18 mouse cellular contexts compared by ENCODE assay signal in genomic region chr13:80611937-80612336, GRCm38 (mm10).
DNase-seq lines count a peak whose midpoint lies in the region; TF ChIP-seq lines count a peak whose summit lies in the region.
"Had no signal": no experiment of that assay in that cellular context is flagged by ENCODE, and none has a peak within 500 bp of the region (broad histone marks: within the 10 kb centered on the region; RNA-seq: fewer than 3 reads in every experiment).

No protein-coding gene starts in this region.

- no peaks in the 10 kb centered on the region for H3K9me3 ChIP-seq in CH12.LX (replicated peaks; ENCODE audit: low read length)
- H3K9me3 ChIP-seq: embryonic facial prominence, embryonic 10.5 days; heart, embryonic 12.5 days; hindbrain, embryonic 15.5 days had no signal

- intact Hi-C loops in left cerebral cortex, postnatal 14 days (cut with DNase I), result no loop called here
- intact Hi-C loops in left cerebral cortex, postnatal 10 days (cut with DNase I), result loop anchor here (10.0 kb wide), 1 partner anchor 1557 kb away; no protein-coding TSS in a partner anchor

- dilution Hi-C loops in CH12.LX (cut with MboI; ENCODE audit: extremely low pct_ligation_motif_present, extremely low pct_unique_long_range_greater_than_20kb, low sequenced_read_pairs), result no loop called here

- no peaks in the 10 kb centered on the region for H3K36me3 ChIP-seq in CH12.LX (replicated peaks in 1 of 2; ENCODE audit: control insufficient read depth in 1 of 2, insufficient read depth in 1 of 2, low read length in 1 of 2)
- H3K36me3 ChIP-seq: embryonic facial prominence, embryonic 10.5 days; heart, embryonic 12.5 days; hindbrain, embryonic 15.5 days had no signal

- no peak for TF ChIP-seq RAD21 in CH12.LX (IDR thresholded peaks at IDR 0.05; ENCODE audit: low read depth, low read length)

- in situ Hi-C loops in CH12.LX (cut with MboI; ENCODE audit: low pct_ligation_motif_present, low pct_unique_long_range_greater_than_20kb, low sequenced_read_pairs), result no loop called here

- H3K4me2 ChIP-seq in CH12.LX (ENCODE audit: insufficient read depth, low read depth, poor library complexity, severe bottlenecking), result peak overlapping the region; percentile 61; the same call in 1 of the 2 replicates
- H3K4me2 ChIP-seq: heart, embryonic 12.5 days; hindbrain, embryonic 15.5 days had no signal

- no peaks in the 10 kb centered on the region for H3K79me2 ChIP-seq in CH12.LX (replicated peaks; ENCODE audit: control insufficient read depth, extremely low read depth, insufficient read depth, poor library complexity, severe bottlenecking)

- no peak overlapping the region for H3K4me3 ChIP-seq in CH12.LX (replicated peaks in 1 of 3; ENCODE audit: low read depth in 2 of 3, low read length in 2 of 3, poor library complexity in 1 of 3)
- H3K4me3 ChIP-seq: embryonic facial prominence, embryonic 10.5 days; heart, adult 2 months; heart, embryonic 12.5 days; hindbrain, embryonic 15.5 days had no signal

- H3K27me3 ChIP-seq in CH12.LX (replicated peaks), result no peaks in the 10 kb centered on the region
- H3K27me3 ChIP-seq: heart, embryonic 12.5 days; hindbrain, embryonic 15.5 days had no signal

- no peaks in the 10 kb centered on the region for H3K4me1 ChIP-seq in CH12.LX (ENCODE audit: control insufficient read depth in 1 of 2, insufficient read depth in 2 of 2)
- H3K4me1 ChIP-seq: embryonic facial prominence, embryonic 10.5 days; heart, embryonic 12.5 days had no signal

- no peak for TF ChIP-seq CTCF in CH12.LX (conservative IDR thresholded peaks at IDR 0.05 in 1 of 2, IDR thresholded peaks at IDR 0.05 in 1 of 2; ENCODE audit: low read depth in 2 of 2, low read length in 2 of 2)
- no peak for TF ChIP-seq CTCF in brain, embryonic 14.5 days (IDR thresholded peaks at IDR 0.05; ENCODE audit: borderline replicate concordance, extremely low read depth, insufficient read depth, insufficient read length)

- no peak for TF ChIP-seq POLR2A in CH12.LX (IDR thresholded peaks at IDR 0.05; ENCODE audit: low read depth, low read length)
- no peak for TF ChIP-seq POLR2A in brain, embryonic 14.5 days (IDR thresholded peaks at IDR 0.05; ENCODE audit: borderline replicate concordance, extremely low read depth, insufficient read depth, insufficient read length, poor library complexity, severe bottlenecking)

- TF ChIP-seq EP300 in CH12.LX (IDR thresholded peaks at IDR 0.05; ENCODE audit: low read length), result no peak

- peak; percentile 20 to 51 for DNase-seq in frontal cortex, adult 2 months (ENCODE audit: extremely low spot score in 1 of 2, low spot score in 1 of 2)
- DNase-seq in frontal cortex, postnatal 25 days (ENCODE audit: low spot score in 2 of 2), result no peak
- DNase-seq in left cerebral cortex, postnatal 14 days (ENCODE audit: low spot score in 2 of 2), result peak; percentile 16 to 28
- no peak for DNase-seq in left cerebral cortex, postnatal 10 days (ENCODE audit: extremely low spot score in 1 of 2, low spot score in 2 of 2)
- no peak for DNase-seq in CH12.LX (ENCODE audit: extremely low read depth)
- DNase-seq in brain, embryonic 14.5 days (ENCODE audit: low read depth), result peak; percentile 10
- no peak for DNase-seq in heart, adult 8-10 months (ENCODE audit: low spot score)
- DNase-seq: adrenal gland, adult 2 months; adrenal gland, postnatal 25 days; cerebellum, adult 11 months; cerebellum, adult 9-11 months; cerebellum, postnatal 36 days; gastrocnemius, postnatal 14 days; heart, adult 2 months; heart, postnatal 36 days had no signal

- H3K9ac ChIP-seq in CH12.LX (ENCODE audit: insufficient read depth, low read depth), result no peak overlapping the region
- H3K9ac ChIP-seq: heart, embryonic 12.5 days; hindbrain, embryonic 15.5 days had no signal

- no peak overlapping the region for H3K27ac ChIP-seq in CH12.LX (ENCODE audit: insufficient read depth, low read depth)
- H3K27ac ChIP-seq: embryonic facial prominence, embryonic 10.5 days; heart, adult 2 months; hindbrain, embryonic 15.5 days had no signal

TF ChIP-seq in CH12.LX, 34 proteins besides CTCF, POLR2A, EP300 and RAD21:
- TF ChIP-seq UBTF (IDR thresholded peaks at IDR 0.05; ENCODE audit: low read depth, low read length) (no peak), SMC3 (IDR thresholded peaks at IDR 0.05; ENCODE audit: low read depth, low read length) (no peak), POLR2AphosphoS2 (IDR thresholded peaks at IDR 0.05; ENCODE audit: low read depth, low read length) (no peak), NRF1 (IDR thresholded peaks at IDR 0.05; ENCODE audit: low read depth, low read length) (no peak), USF2 (conservative IDR thresholded peaks at IDR 0.05; ENCODE audit: low read depth, low read length) (no peak), SIN3A (IDR thresholded peaks at IDR 0.05; ENCODE audit: low read length) (no peak), MYC (IDR thresholded peaks at IDR 0.05; ENCODE audit: low read depth, low read length) (no peak), CHD2 (IDR thresholded peaks at IDR 0.05; ENCODE audit: low read length) (no peak), ZKSCAN1 (IDR thresholded peaks at IDR 0.05; ENCODE audit: borderline replicate concordance, low read depth, low read length) (no peak), TCF12 (IDR thresholded peaks at IDR 0.05; ENCODE audit: low read depth, low read length) (no peak), E2F4 (IDR thresholded peaks at IDR 0.05; ENCODE audit: insufficient replicate concordance, low read depth, low read length) (no peak), USF1 (IDR thresholded peaks at IDR 0.05; ENCODE audit: low read depth, low read length) (no peak), MAFK (IDR thresholded peaks at IDR 0.05; ENCODE audit: insufficient replicate concordance, low read length) (no peak), ZC3H11A (IDR thresholded peaks at IDR 0.05; ENCODE audit: low read depth, low read length) (no peak), CHD1 (IDR thresholded peaks at IDR 0.05; ENCODE audit: low read depth, low read length) (no peak), JUN (IDR thresholded peaks at IDR 0.05; ENCODE audit: insufficient read depth, low read depth, low read length) (no peak), GABPA (IDR thresholded peaks at IDR 0.05; ENCODE audit: insufficient replicate concordance, low read depth, low read length) (no peak), MXI1 (IDR thresholded peaks at IDR 0.05; ENCODE audit: low read depth, low read length) (no peak)

Comparison
In these comparisons a context has a peak if more than half of its experiments do, and no peak if none do; other contexts are left out.
1. DNase-seq: peak in frontal cortex, adult 2 months (2 of 2), left cerebral cortex, postnatal 14 days (2 of 2) and brain, embryonic 14.5 days (single experiment); none in frontal cortex, postnatal 25 days (0 of 2), left cerebral cortex, postnatal 10 days (0 of 2), CH12.LX (single experiment) and heart, adult 8-10 months (single experiment).